Mouse (Mus musculus): ENCODE measurements around the gene Tecpr2.

DNA sequence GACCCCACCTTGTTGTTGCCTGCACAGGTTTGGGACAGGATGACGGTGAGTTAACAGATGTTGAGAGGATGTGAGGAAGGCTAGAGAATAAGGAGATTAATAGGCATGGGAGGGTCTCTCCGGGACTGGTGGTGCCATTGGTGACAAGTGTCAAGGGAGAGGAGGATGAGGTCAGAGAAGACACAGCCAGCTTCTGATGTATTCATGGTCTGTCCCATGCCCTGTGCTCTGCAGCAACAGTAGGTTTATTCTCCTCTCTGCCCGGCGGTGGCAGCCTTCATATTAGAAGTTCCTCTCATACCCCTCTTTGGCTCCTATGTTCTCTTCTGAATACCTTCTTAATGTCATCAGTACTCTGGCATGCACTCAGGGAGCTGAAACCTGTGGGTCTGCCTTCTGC is 31.2 kb downstream of the Tecpr2 start:
- TF ChIP-seq CTCF (IDR thresholded peaks at IDR 0.05; ENCODE audit: extremely low read depth, insufficient read depth, low read length), result no peak
- no peak for TF ChIP-seq POLR2A (IDR thresholded peaks at IDR 0.05; ENCODE audit: extremely low read depth, insufficient read depth, low read length)

All from cortical plate, adult 2 months (tissue).